Mouse (Mus musculus) adrenal gland, postnatal 14 days (tissue): ENCODE measurements at regions not wholly inside any gene's neighbourhood (a gene's known extent, or its start where the extent isn't known, plus 50 kb on each side); places are given as distances from the start of the nearest gene placed in this dataset.

Source experiments
- DNase-seq: peaks from one replicate; pipeline ENCODE4 v3.0.0; 2021; ENCODE audit warnings: mixed read lengths

- no peak for DNase-seq
Measured at GRCm38 (mm10) chr1:98192671-98193070, 97.2 kb upstream of the Pam start.

GRCm38 (mm10) chr1:98192044-98192484 lies 96.6 kb upstream of the Pam start:
- DNase-seq, result no peak

- DNase-seq, result no peak
Measured at GRCm38 (mm10) chr1:98191331-98191730, 95.9 kb upstream of the Pam start.

- DNase-seq, result peak; percentile 15
Measured at GRCm38 (mm10) chr1:98190741-98191140, 95.3 kb upstream of the Pam start.

- DNase-seq, result peak; percentile 35
Measured at GRCm38 (mm10) chr1:98189991-98190471, 94.6 kb upstream of the Pam start.

- no peak for DNase-seq
Measured at GRCm38 (mm10) chr1:98180372-98180771, 84.9 kb upstream of the Pam start.

GRCm38 (mm10) chr1:98179030-98179429 lies 83.6 kb upstream of the Pam start:
- peak; percentile 75 for DNase-seq

GRCm38 (mm10) chr1:98174811-98175132 lies 79.3 kb upstream of the Pam start:
- DNase-seq, result no peak

- no peak for DNase-seq
Measured at GRCm38 (mm10) chr1:98173907-98174810, 78.7 kb upstream of the Pam start.

- DNase-seq, result no peak
Measured at GRCm38 (mm10) chr1:98173431-98173830, 78.0 kb upstream of the Pam start.

- peak; percentile 50 for DNase-seq
Measured at GRCm38 (mm10) chr1:98171291-98171690, 75.8 kb upstream of the Pam start.

- DNase-seq, result no peak
Measured at GRCm38 (mm10) chr1:98169352-98169751, 73.9 kb upstream of the Pam start.

GRCm38 (mm10) chr1:98167800-98168199 lies 72.4 kb upstream of the Pam start:
- DNase-seq, result no peak

GRCm38 (mm10) chr1:98162639-98162927 lies 67.1 kb upstream of the Pam start:
- DNase-seq, result no peak

GRCm38 (mm10) chr1:98161882-98162638 lies 66.6 kb upstream of the Pam start:
- no peak for DNase-seq

GRCm38 (mm10) chr1:98158969-98159368 lies 63.5 kb upstream of the Pam start:
- no peak for DNase-seq

- no peak for DNase-seq
Measured at GRCm38 (mm10) chr1:98147361-98147760, 51.9 kb upstream of the Pam start.
